Mouse (Mus musculus): ENCODE data around the gene Nusap1.

DNA sequence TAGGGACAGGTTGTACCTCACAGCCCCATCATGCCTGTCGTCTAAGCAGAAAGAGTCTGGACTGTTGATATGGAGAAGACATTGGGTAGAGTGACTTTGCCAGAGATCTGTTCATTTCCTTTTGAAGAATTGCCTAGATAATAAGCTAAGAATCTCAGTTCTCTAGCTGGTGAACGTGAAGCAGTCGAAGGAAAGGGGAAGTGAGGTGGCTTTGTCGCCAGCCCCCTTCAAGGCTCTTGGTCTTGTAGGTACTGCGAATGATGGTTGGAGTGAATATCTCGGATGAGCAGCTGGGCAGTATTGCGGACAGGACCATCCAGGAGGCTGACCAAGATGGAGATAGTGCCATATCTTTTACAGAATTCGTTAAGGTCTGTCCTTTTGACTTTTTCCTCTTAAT, 33.8 kb upstream of the Nusap1 start:
- TF ChIP-seq E2F4 (IDR thresholded peaks at IDR 0.05; ENCODE audit: insufficient read depth), result no peak
- no peak for TF ChIP-seq MAX (IDR thresholded peaks at IDR 0.05; ENCODE audit: low read depth)
- no peak for TF ChIP-seq POLR2A (IDR thresholded peaks at IDR 0.05; ENCODE audit: insufficient read length, low read depth)
- no peak for TF ChIP-seq SRF (IDR thresholded peaks at IDR 0.05; ENCODE audit: control insufficient read depth, insufficient read length, low read depth)
- no peak for TF ChIP-seq USF1 (IDR thresholded peaks at IDR 0.05; ENCODE audit: low read depth)

Measured in myocyte (in vitro differentiated cells).